Mouse (Mus musculus) cerebellum, adult 11-12 months (tissue): Measurements from ENCODE around the gene Fnbp1.
A peak's percentile ranks its signal among the peaks of the same experiment; 100 is the strongest.
"Not testable (repeated sequence)": the region's sequence is repeated elsewhere in the genome, so short reads cannot be mapped to it uniquely, and the experiment has no call there.

ENCODE experiments used
- DNase-seq: peaks from one replicate; pipeline ENCODE4 v3.0.0; 2022

Fnbp1 gene

GRCm38 (mm10) chr2:31141867-31142454 lies at the start of gene Fnbp1:
Gene Fnbp1 (minus strand): TSS chr2:31142008.
- DNase-seq, result peak; percentile 89

GRCm38 (mm10) chr2:31189654-31190053 lies 47.8 kb upstream of the Fnbp1 start:
- no peak for DNase-seq

GRCm38 (mm10) chr2:31188691-31189090 lies 46.9 kb upstream of the Fnbp1 start:
- DNase-seq, result no peak

GRCm38 (mm10) chr2:31183830-31184229 lies 42.0 kb upstream of the Fnbp1 start:
- no peak for DNase-seq

GRCm38 (mm10) chr2:31182786-31183330 lies 41.0 kb upstream of the Fnbp1 start:
- DNase-seq, result no peak

- no peak for DNase-seq
Observed at GRCm38 (mm10) chr2:31180081-31180551, 38.3 kb upstream of the Fnbp1 start.

GRCm38 (mm10) chr2:31179471-31179870 lies 37.7 kb upstream of the Fnbp1 start:
- DNase-seq, result no peak

GRCm38 (mm10) chr2:31178593-31178992 lies 36.8 kb upstream of the Fnbp1 start:
- not testable (repeated sequence) for DNase-seq

- no peak for DNase-seq
Observed at GRCm38 (mm10) chr2:31173290-31173689, 31.5 kb upstream of the Fnbp1 start.

GRCm38 (mm10) chr2:31172536-31172935 lies 30.7 kb upstream of the Fnbp1 start:
- no peak for DNase-seq

GRCm38 (mm10) chr2:31172001-31172400 lies 30.2 kb upstream of the Fnbp1 start:
- DNase-seq, result no peak

- no peak for DNase-seq
Observed at GRCm38 (mm10) chr2:31170164-31170563, 28.4 kb upstream of the Fnbp1 start.

GRCm38 (mm10) chr2:31169001-31169400 lies 27.2 kb upstream of the Fnbp1 start:
- DNase-seq, result no peak

GRCm38 (mm10) chr2:31167571-31167970 lies 25.8 kb upstream of the Fnbp1 start:
- not testable (repeated sequence) for DNase-seq

- no peak for DNase-seq
Observed at GRCm38 (mm10) chr2:31165529-31165928, 23.7 kb upstream of the Fnbp1 start.

- DNase-seq, result no peak
Observed at GRCm38 (mm10) chr2:31164841-31165455, 23.1 kb upstream of the Fnbp1 start.

GRCm38 (mm10) chr2:31163361-31164118 lies 21.7 kb upstream of the Fnbp1 start:
- DNase-seq, result no peak

- DNase-seq, result no peak
Observed at GRCm38 (mm10) chr2:31161620-31162019, 19.8 kb upstream of the Fnbp1 start.

- no peak for DNase-seq
Observed at GRCm38 (mm10) chr2:31160147-31160920, 18.5 kb upstream of the Fnbp1 start.

GRCm38 (mm10) chr2:31156846-31157245 lies 15.0 kb upstream of the Fnbp1 start:
- DNase-seq, result no peak

GRCm38 (mm10) chr2:31151892-31152812 lies 10.3 kb upstream of the Fnbp1 start, which contains the start of gene Gpr107:
Gene Gpr107 (plus strand): TSS chr2:31152316.
- peak; percentile 77 for DNase-seq

- DNase-seq, result no peak
Observed at GRCm38 (mm10) chr2:31150762-31151161, 9.0 kb upstream of the Fnbp1 start.
